Mouse (Mus musculus) erythroid progenitor cell, adult 5-6 weeks (primary cell): ENCODE data around the gene Ung. TPM values are rescaled to one million over a fixed set of nuclear protein-coding genes. Genes with fewer than 3 reads are reported as not detected.

Experiments
- ATAC-seq: replicated peaks from 2 replicates; pipeline ENCODE4 v1.8.0; 2016; ENCODE audit warnings: moderate number of reproducible peaks, mild to moderate bottlenecking, moderate TSS enrichment, inconsistent platforms; ENCODE audit not compliant: poor library complexity, low FRiP score, severe bottlenecking
- total RNA-seq, 2 experiments: library from RNA; stranded (forward) in 1 of 2; stranded (reverse) in 1 of 2; fragments of 150-400 nt in 1 of 2; fragments of 186-747, 209-891 nt in 1 of 2; gene quantifications; 2 replicates each; pipeline versions ENCODE4 v1.2.3 to v1.2.4; 2015 to 2017; ENCODE audit warnings: low replicate concordance in 2 of 2

The Ung gene
- total RNA-seq, 2 experiments from 2014 or later, result 1.7 to 3.4 TPM

- no peak for ATAC-seq
Observed at GRCm38 (mm10) chr5:114129550-114130210, 506 bp upstream of the Ung start.

- peak; percentile 88 for ATAC-seq
Observed at GRCm38 (mm10) chr5:114130698-114131520, 723 bp downstream of the Ung start.

- ATAC-seq, result no peak
Observed at GRCm38 (mm10) chr5:114131521-114131840, 1.3 kb downstream of the Ung start.

GRCm38 (mm10) chr5:114132841-114133240, 2.7 kb downstream of the Ung start:
- no peak for ATAC-seq

DNA sequence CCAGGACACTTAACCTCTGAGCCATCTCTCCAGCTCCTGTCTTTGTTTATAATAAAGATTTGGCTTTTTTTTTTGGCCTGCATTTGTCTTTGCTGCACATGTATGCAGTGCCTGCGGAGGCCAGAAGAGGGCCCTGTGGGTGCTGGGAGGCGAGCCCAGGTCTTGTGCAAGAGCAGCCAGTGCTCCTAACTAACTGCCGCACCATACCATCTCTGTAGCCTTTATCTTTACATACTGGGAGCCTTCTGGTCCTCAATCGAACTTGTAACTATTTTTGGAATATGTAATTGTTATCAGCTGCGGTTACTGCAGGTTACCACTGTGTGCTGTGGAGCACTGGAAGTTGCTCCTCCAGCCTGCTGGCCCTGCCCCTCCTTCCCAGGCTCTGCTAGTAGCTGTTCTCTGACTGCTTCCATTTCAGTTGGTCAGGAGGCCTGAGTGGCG, 3.9 kb downstream of the Ung start:
- peak; percentile 41; the same call in 1 of the 2 replicates for ATAC-seq

DNA sequence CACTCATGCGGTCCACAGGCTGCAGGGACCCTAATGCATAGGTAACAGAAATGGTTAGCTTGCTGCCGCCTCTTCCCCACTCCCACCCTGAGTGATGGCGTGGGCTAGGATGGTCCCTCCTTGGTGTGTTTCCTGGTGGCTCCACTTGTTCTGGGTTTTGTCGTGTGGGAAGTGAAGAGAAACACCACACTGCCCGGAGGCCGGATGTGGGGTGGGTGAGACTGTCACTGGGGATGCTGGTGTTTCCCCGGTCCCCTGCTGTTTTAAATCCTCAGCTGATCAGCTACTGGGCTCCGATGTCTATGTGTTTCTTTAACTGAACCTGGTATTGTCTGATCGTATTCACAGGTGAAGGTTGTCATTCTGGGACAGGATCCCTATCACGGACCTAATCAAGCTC, 5.3 kb downstream of the Ung start:
- ATAC-seq, result no peak

DNA sequence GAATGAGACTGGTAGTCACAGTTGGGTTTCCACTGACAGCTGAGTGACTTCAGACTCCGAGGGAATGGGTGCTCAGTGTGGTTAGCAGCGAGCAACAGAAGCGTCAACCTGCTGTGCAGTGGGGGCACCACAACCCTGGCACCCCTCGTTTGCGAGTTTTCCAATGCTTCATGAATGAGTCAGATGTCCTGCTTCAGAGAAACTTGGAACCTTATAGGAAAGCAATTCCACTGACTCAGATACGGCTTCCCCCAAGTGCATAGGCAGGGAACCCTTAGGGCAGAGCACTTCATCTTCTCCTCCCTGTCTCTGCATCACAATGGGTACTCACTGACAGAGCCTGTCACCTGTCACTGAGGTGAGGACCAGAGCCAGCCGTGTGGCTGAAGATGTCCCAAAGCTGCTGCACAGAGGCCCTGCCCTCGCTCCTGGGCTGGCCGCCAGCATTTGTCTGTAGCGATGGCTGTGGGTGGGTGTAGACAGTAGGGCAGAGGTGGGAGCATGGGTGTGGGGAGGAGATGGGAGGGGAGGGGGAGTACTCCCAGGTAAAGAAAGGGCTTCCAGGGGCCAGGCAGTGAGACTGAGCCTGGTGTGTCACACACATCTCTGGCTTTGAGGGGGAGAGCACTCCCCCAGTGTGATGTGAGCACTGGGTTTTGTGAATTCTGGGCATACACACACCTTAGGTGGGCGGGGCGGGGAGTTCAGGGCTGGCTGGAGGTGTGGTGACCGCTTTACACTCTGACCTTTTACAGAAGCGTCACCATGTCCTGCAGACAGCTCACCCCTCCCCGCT, 7.5 kb downstream of the Ung start:
- no peak for ATAC-seq

DNA sequence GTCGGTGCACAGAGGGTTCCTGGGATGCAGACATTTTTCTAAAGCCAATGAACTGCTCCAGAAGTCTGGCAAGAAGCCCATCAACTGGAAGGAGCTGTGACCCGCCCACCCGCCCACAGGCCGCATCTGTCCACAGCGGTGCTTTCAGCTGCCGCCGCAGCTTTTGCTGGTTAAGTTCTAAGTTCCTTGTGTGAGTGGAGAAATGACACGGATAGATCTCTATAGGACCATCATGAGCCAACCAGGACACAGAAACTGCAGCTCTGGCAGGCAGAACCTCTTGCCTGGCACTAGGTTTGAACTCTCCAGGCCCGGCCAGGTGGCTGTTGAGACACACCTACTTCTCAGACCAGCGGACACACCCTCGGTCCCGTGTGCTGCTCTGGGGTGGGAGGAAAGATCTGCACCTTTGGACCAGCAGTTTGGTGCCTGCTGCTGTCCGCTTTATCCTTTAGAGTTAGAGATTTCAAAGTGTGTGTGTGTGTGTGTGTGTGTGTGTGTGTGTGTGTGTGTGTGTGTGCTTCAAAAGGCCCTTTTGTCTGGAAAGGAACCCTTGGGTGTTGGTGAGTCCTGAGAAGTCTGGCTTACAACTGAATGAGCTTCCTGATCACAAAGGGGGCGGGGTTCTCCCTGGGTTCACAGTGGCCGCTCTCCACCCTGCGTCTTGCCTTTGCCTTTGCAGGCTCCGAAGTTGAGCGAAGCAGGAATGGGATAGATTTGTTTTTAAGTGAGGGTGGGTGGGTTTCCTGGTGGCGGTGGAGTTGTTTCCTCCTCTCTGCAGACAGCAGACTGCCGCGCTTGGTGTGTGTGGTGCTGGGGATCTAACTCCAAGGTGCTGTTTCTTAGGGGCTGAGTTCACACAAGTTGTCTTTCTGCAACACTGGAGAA, 8.3 kb downstream of the Ung start:
- no peak for ATAC-seq

GRCm38 (mm10) chr5:114139175-114139574, 9.0 kb downstream of the Ung start:
- ATAC-seq, result no peak

DNA sequence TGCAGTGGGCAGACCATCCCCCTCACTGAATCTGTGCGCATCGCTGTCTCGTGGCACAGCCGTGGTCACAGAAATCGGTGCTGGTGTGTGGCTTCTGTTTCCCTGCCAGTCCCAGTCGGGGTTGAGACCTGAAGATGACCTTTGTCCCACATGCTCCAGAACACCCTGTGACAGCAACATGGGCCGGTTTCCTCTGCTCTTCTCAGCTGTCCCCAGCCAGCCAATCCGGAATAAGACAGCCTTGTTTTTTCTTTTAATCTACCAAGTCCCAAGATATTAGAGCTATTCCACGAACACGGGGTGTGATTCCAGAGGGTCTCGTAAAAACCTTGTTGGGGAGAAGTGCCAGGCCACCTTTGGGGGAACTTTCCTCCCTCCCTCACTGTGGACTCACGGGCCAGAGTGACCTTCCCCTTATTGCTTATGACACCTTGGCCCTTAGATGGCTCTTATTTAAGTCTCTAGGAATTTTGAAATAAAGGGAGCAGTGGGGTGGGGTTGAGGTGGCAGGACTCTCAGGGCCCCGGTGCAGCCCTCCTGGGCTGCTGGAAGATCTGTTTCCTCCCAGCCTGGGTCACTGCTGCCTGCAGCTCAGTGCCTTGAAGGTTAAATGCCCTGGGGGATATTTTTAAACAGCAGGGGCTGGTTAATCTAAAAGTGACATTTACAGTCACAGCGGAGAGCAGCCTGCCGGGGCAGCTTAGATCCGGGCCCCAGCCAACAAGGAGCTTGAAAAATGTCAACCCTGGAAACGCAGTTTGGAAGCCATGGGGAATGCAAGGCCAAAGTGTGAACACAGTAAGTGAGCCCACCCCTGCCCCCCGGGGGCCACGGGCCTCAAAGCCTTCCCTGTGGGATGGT, 16.1 kb downstream of the Ung start, which contains the start of gene Acacb:
Gene Acacb, plus strand, starts transcription at position 508 of the 861 bp plus-strand sequence.
- no peak for ATAC-seq

- ATAC-seq, result no peak
Observed at GRCm38 (mm10) chr5:114147043-114147972, 17.1 kb downstream of the Ung start.

GRCm38 (mm10) chr5:114152359-114153092, 22.3 kb downstream of the Ung start:
- no peak for ATAC-seq

DNA sequence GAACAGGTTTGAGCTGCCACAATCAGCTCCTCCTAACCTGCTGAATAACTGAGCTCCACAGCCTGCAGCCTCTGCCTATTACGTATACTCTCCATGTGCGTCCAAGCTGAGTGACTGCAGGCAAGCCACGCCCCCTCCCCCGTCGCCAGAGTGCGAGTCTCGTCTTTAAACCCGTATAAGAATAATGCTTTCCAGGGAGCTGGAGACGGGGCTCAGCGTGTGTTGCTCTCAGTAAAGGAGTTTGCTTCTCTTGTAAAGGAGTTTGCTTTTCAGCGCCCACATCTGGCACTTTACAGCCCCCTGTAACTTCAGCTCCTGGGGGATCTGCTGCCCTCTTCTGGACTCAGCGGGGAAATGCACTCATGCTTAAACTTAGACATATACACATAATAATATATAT, 23.3 kb downstream of the Ung start:
- no peak for ATAC-seq

GRCm38 (mm10) chr5:114154765-114155164, 24.6 kb downstream of the Ung start:
- ATAC-seq, result no peak

GRCm38 (mm10) chr5:114155168-114155933, 25.2 kb downstream of the Ung start:
- ATAC-seq, result no peak

DNA sequence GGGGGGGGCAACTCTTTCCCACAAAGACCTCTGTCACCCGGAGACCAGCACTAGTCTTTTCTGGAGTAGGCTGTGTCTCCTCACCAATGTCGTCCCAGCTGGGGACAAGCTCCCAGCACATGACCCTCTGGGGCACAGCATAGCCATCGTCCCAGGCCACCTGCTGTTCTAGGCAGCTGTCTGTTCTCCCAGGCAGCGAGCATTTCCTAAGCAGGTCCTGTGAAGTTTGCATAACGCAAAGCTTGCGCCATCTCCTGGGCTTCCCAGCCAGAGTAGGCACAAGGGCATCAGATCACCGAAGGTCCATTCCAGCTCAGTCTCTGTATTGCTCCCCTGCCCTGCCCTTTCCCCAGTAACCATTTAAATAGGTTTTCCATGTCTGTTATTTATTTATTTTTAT, 27.1 kb downstream of the Ung start:
- no peak for ATAC-seq
